Mouse (Mus musculus) heart, adult 2 months (tissue): ENCODE measurements around the gene Hic1. TPM values are rescaled to one million over a fixed set of nuclear protein-coding genes. Genes with fewer than 3 reads are reported as not detected.

Source experiments
- DNase-seq, 2 experiments: peaks; one replicate each; pipeline ENCODE4 v3.0.0; 2021
- H3K27ac ChIP-seq: fragments of 200-600 bp; 2 replicates; pipeline ENCODE4 v1.8.1; 2022
- H3K27me3 ChIP-seq: fragments of 200-500 bp; 2 replicates; pipeline ENCODE4 v1.6.1; 2012; ENCODE audit warnings: mild to moderate bottlenecking, low read length, inconsistent platforms, mixed read lengths; ENCODE audit not compliant: control insufficient read depth, insufficient read depth
- H3K36me3 ChIP-seq: fragments of 200-500 bp; 2 replicates; pipeline ENCODE4 v1.6.1; 2012; ENCODE audit warnings: low read length, inconsistent platforms; ENCODE audit not compliant: control insufficient read depth, insufficient read depth
- H3K4me1 ChIP-seq: fragments of 200-500 bp; 2 replicates; pipeline ENCODE4 v1.6.1; 2011; ENCODE audit warnings: low read length; ENCODE audit not compliant: control insufficient read depth, insufficient read depth
- H3K4me3 ChIP-seq: fragments of 200-600 bp; 2 replicates; pipeline ENCODE4 v1.8.1; 2022
- H3K79me2 ChIP-seq: fragments of 200-500 bp; replicated peaks from 2 replicates; pipeline ENCODE4 v1.6.1; 2012; ENCODE audit warnings: mild to moderate bottlenecking, inconsistent platforms, low read length, moderate library complexity, mixed read lengths; ENCODE audit not compliant: control insufficient read depth, insufficient read depth
- H3K9ac ChIP-seq: fragments of 200-500 bp; 2 replicates; pipeline ENCODE4 v1.6.1; 2012; ENCODE audit warnings: low read depth, mild to moderate bottlenecking, control low read depth, inconsistent platforms, low read length, mixed read lengths
- CTCF ChIP-seq: fragments of 200-600 bp; IDR thresholded peaks from 2 replicates; pipeline ENCODE4 v1.8.1; 2022; ENCODE audit warnings: antibody characterized with exemption, mild to moderate bottlenecking, moderate library complexity
- EP300 ChIP-seq: fragments of 200-500 bp; IDR thresholded peaks from 2 replicates; pipeline ENCODE4 v1.6.1; 2011; ENCODE audit warnings: low read depth, low read length, control low read depth; ENCODE audit not compliant: insufficient read depth
- POLR2A ChIP-seq: fragments of 200-500 bp; IDR thresholded peaks from 2 replicates; pipeline ENCODE4 v1.6.1; 2011; ENCODE audit warnings: mild to moderate bottlenecking, low read depth, low read length, control low read depth; ENCODE audit not compliant: insufficient read depth
- WGBS: fragments of 180-500 bp; shearing (Covaris S2); methylation state at CpG from one replicate; pipeline ENCODE4 v1.1.7; 2018; 5-methylcytosine and 5-hydroxymethylcytosine counted together
- intact Hi-C: fragments of 180-260 bp; cut with DNase I; formaldehyde crosslinking; loops from one replicate; pipeline ENCODE4 v1.15.1; 2025
- polyA plus RNA-seq: library from polyadenylated mRNA; depleted of rRNA; stranded (reverse); fragments of >200 nt; gene quantifications from 2 replicates; pipeline ENCODE4 v1.2.3, GENCODE M21; 2012
- total RNA-seq, 2 experiments: library from RNA; stranded (reverse); gene quantifications; 2 replicates each; pipeline ENCODE4 v1.2.3; 2021

The Hic1 gene
- total and polyA plus RNA-seq, 3 experiments: 12.6 to 15.5 (median 13.6) TPM

- no peaks in the 10 kb centered on the region for H3K27me3 ChIP-seq
- no peaks in the 10 kb centered on the region for H3K36me3 ChIP-seq
- peaks cover 5% of the 10 kb centered on the region for H3K4me1 ChIP-seq
- TF ChIP-seq CTCF: no peak
- no peak for TF ChIP-seq POLR2A
- no peak for TF ChIP-seq EP300
- no peak for DNase-seq
- no peak overlapping the region for H3K27ac ChIP-seq
- H3K4me3 ChIP-seq: no peak overlapping the region
- WGBS: 87% methylated on average over 6 of the region's 6 CpGs
- H3K9ac ChIP-seq: no peak overlapping the region
- intact Hi-C loops: no loop called here
- H3K79me2 ChIP-seq: no peaks in the 10 kb centered on the region
These were observed 41.4 kb upstream of the Hic1 start for GRCm38 (mm10) chr11:75210755-75211154.

- Histone ChIP-seq H3K79me2 (no peaks in the 10 kb centered on the region), H3K9ac (no peak overlapping the region), H3K27ac (no peak overlapping the region), H3K4me1 (peaks cover 5% of the 10 kb centered on the region), H3K36me3 (no peaks in the 10 kb centered on the region), H3K4me3 (no peak overlapping the region), H3K27me3 (no peaks in the 10 kb centered on the region)
- intact Hi-C loops: no loop called here
- no peak for DNase-seq
- no peak for TF ChIP-seq EP300
- no peak for TF ChIP-seq POLR2A
- no peak for TF ChIP-seq CTCF
- WGBS: 88% methylated on average over 4 of the region's 4 CpGs
These were observed 40.8 kb upstream of the Hic1 start for GRCm38 (mm10) chr11:75210093-75210492.

GRCm38 (mm10) chr11:75209363-75209762, 40.0 kb upstream of the Hic1 start:
- Histone ChIP-seq H3K79me2 (no peaks in the 10 kb centered on the region), H3K36me3 (no peaks in the 10 kb centered on the region), H3K4me3 (no peak overlapping the region), H3K27ac (no peak overlapping the region), H3K27me3 (no peaks in the 10 kb centered on the region), H3K9ac (no peak overlapping the region), H3K4me1 (peaks cover 5% of the 10 kb centered on the region)
- WGBS: 83% methylated on average over 4 of the region's 4 CpGs
- no peak for DNase-seq
- intact Hi-C loops: loop anchor here (2.0 kb wide), 1 partner anchor 15 kb away; no protein-coding TSS in a partner anchor
- TF ChIP-seq CTCF: no peak
- no peak for TF ChIP-seq POLR2A
- TF ChIP-seq EP300: no peak

- no peak for TF ChIP-seq EP300
- TF ChIP-seq POLR2A: no peak
- TF ChIP-seq CTCF: no peak
- Histone ChIP-seq H3K9ac (no peak overlapping the region), H3K79me2 (no peaks in the 10 kb centered on the region), H3K36me3 (no peaks in the 10 kb centered on the region), H3K4me3 (no peak overlapping the region), H3K27ac (no peak overlapping the region), H3K27me3 (no peaks in the 10 kb centered on the region), H3K4me1 (no peaks in the 10 kb centered on the region; the same call in 1 of the 2 replicates)
- WGBS: 87% methylated on average over 4 of the region's 4 CpGs
- DNase-seq: no peak
- intact Hi-C loops: no loop called here
These were observed 37.0 kb upstream of the Hic1 start for GRCm38 (mm10) chr11:75206347-75206746.

- 69% methylated on average over 9 of the region's 9 CpGs for WGBS
- Histone ChIP-seq H3K79me2 (no peaks in the 10 kb centered on the region), H3K4me1 (no peaks in the 10 kb centered on the region; the same call in 1 of the 2 replicates), H3K9ac (no peak overlapping the region), H3K4me3 (no peak overlapping the region), H3K27me3 (no peaks in the 10 kb centered on the region), H3K36me3 (no peaks in the 10 kb centered on the region), H3K27ac (no peak overlapping the region)
- no peak for DNase-seq
- TF ChIP-seq CTCF (no peak), EP300 (no peak), POLR2A (no peak)
- intact Hi-C loops: no loop called here
These were observed 35.2 kb upstream of the Hic1 start for GRCm38 (mm10) chr11:75204472-75204871.

- no peak for DNase-seq
- no peaks in the 10 kb centered on the region; the same call in 1 of the 2 replicates for H3K4me1 ChIP-seq
- no peaks in the 10 kb centered on the region for H3K27me3 ChIP-seq
- H3K27ac ChIP-seq: no peak overlapping the region
- H3K9ac ChIP-seq: no peak overlapping the region
- intact Hi-C loops: no loop called here
- TF ChIP-seq EP300 (no peak), CTCF (no peak), POLR2A (no peak)
- H3K4me3 ChIP-seq: no peak overlapping the region
- H3K36me3 ChIP-seq: no peaks in the 10 kb centered on the region
- no peaks in the 10 kb centered on the region for H3K79me2 ChIP-seq
- WGBS: 82% methylated on average over 4 of the region's 4 CpGs
These were observed 34.6 kb upstream of the Hic1 start for GRCm38 (mm10) chr11:75203926-75204325.
